Mouse (Mus musculus): ENCODE data around the gene Dennd1b.

Gene Dennd1b

GRCm38 (mm10) chr1:138963161-138963867 lies at the start of gene Dennd1b:
Dennd1b (plus strand) TSS chr1:138963435.
- peak; percentile 71 to 77 for DNase-seq

GRCm38 (mm10) chr1:138915596-138915995 lies 47.6 kb upstream of the Dennd1b start:
- no peak for DNase-seq

- no peak for DNase-seq
Observed at GRCm38 (mm10) chr1:138919601-138920000, 43.6 kb upstream of the Dennd1b start.

- no peak for DNase-seq
Observed at GRCm38 (mm10) chr1:138920082-138920481, 43.2 kb upstream of the Dennd1b start.

- DNase-seq = no peak
Observed at GRCm38 (mm10) chr1:138920799-138921198, 42.4 kb upstream of the Dennd1b start.

GRCm38 (mm10) chr1:138922886-138923285 lies 40.3 kb upstream of the Dennd1b start:
- no peak for DNase-seq

GRCm38 (mm10) chr1:138924282-138924681 lies 39.0 kb upstream of the Dennd1b start:
- DNase-seq = no peak

GRCm38 (mm10) chr1:138928671-138929483 lies 34.4 kb upstream of the Dennd1b start:
- no peak for DNase-seq

- DNase-seq = no peak
Observed at GRCm38 (mm10) chr1:138929985-138930384, 33.2 kb upstream of the Dennd1b start.

- no peak for DNase-seq
Observed at GRCm38 (mm10) chr1:138930856-138931255, 32.4 kb upstream of the Dennd1b start.

- DNase-seq = no peak
Observed at GRCm38 (mm10) chr1:138936169-138936568, 27.1 kb upstream of the Dennd1b start.

- no peak for DNase-seq
Observed at GRCm38 (mm10) chr1:138937686-138938370, 25.4 kb upstream of the Dennd1b start.

- no peak for DNase-seq
Observed at GRCm38 (mm10) chr1:138939579-138940139, 23.6 kb upstream of the Dennd1b start.

GRCm38 (mm10) chr1:138940407-138940806 lies 22.8 kb upstream of the Dennd1b start:
- no peak for DNase-seq

GRCm38 (mm10) chr1:138952173-138952572 lies 11.1 kb upstream of the Dennd1b start:
- DNase-seq = no peak

- DNase-seq = no peak
Observed at GRCm38 (mm10) chr1:138954978-138955377, 8.3 kb upstream of the Dennd1b start.

- DNase-seq = no peak
Observed at GRCm38 (mm10) chr1:138955455-138955854, 7.8 kb upstream of the Dennd1b start.

- no peak for DNase-seq
Observed at GRCm38 (mm10) chr1:138956511-138956910, 6.7 kb upstream of the Dennd1b start.

- no peak for DNase-seq
Observed at GRCm38 (mm10) chr1:138957111-138957510, 6.1 kb upstream of the Dennd1b start.

GRCm38 (mm10) chr1:138958863-138959262 lies 4.4 kb upstream of the Dennd1b start:
- DNase-seq = no peak

- no peak for DNase-seq
Observed at GRCm38 (mm10) chr1:138959903-138960483, 3.2 kb upstream of the Dennd1b start.

GRCm38 (mm10) chr1:138962266-138963101 lies 751 bp upstream of the Dennd1b start:
- no peak for DNase-seq
